Mouse (Mus musculus): ENCODE results near the gene Rbms3. TPM values are rescaled to one million over a fixed set of nuclear protein-coding genes. Genes with fewer than 3 reads are reported as not detected.
A peak's percentile ranks its signal among the peaks of the same experiment; 100 is the strongest.

Gene Rbms3
- polyA plus RNA-seq, 1 experiment from 2014 or later, result 15.2 TPM

GRCm38 (mm10) chr9:117192565-117193540 is 436.9 kb downstream of the Rbms3 start:
- DNase-seq (ENCODE audit: low spot score), result no peak

GRCm38 (mm10) chr9:117192093-117192492 is 437.6 kb downstream of the Rbms3 start:
- no peak for DNase-seq (ENCODE audit: low spot score)

GRCm38 (mm10) chr9:117188406-117188805 is 441.3 kb downstream of the Rbms3 start:
- DNase-seq (ENCODE audit: low spot score), result no peak

- DNase-seq (ENCODE audit: low spot score), result no peak
Measured at GRCm38 (mm10) chr9:117187116-117188034, 442.3 kb downstream of the Rbms3 start.

- no peak for DNase-seq (ENCODE audit: low spot score)
Measured at GRCm38 (mm10) chr9:117180658-117181057, 449.1 kb downstream of the Rbms3 start.

- no peak for DNase-seq (ENCODE audit: low spot score)
Measured at GRCm38 (mm10) chr9:117178366-117178765, 451.3 kb downstream of the Rbms3 start.

- DNase-seq (ENCODE audit: low spot score), result no peak
Measured at GRCm38 (mm10) chr9:117172526-117172925, 457.2 kb downstream of the Rbms3 start.

GRCm38 (mm10) chr9:117169196-117169595 is 460.5 kb downstream of the Rbms3 start:
- DNase-seq (ENCODE audit: low spot score), result no peak

- DNase-seq (ENCODE audit: low spot score), result no peak
Measured at GRCm38 (mm10) chr9:117163143-117163542, 466.6 kb downstream of the Rbms3 start.

GRCm38 (mm10) chr9:117161150-117161549 is 468.6 kb downstream of the Rbms3 start:
- DNase-seq (ENCODE audit: low spot score), result no peak

GRCm38 (mm10) chr9:117156330-117156905 is 473.3 kb downstream of the Rbms3 start:
- no peak for DNase-seq (ENCODE audit: low spot score)

- DNase-seq (ENCODE audit: low spot score), result no peak
Measured at GRCm38 (mm10) chr9:117154590-117154989, 475.1 kb downstream of the Rbms3 start.

GRCm38 (mm10) chr9:117153686-117154274 is 475.9 kb downstream of the Rbms3 start:
- peak; percentile 79 for DNase-seq (ENCODE audit: low spot score)

GRCm38 (mm10) chr9:117151951-117152350 is 477.8 kb downstream of the Rbms3 start:
- no peak for DNase-seq (ENCODE audit: low spot score)

GRCm38 (mm10) chr9:117144057-117144723 is 485.5 kb downstream of the Rbms3 start:
- DNase-seq (ENCODE audit: low spot score), result no peak

- DNase-seq (ENCODE audit: low spot score), result no peak
Measured at GRCm38 (mm10) chr9:117139971-117140370, 489.7 kb downstream of the Rbms3 start.

- no peak for DNase-seq (ENCODE audit: low spot score)
Measured at GRCm38 (mm10) chr9:117136410-117136809, 493.3 kb downstream of the Rbms3 start.

- peak; percentile 16 for DNase-seq (ENCODE audit: low spot score)
Measured at GRCm38 (mm10) chr9:117134043-117134442, 495.7 kb downstream of the Rbms3 start.

- DNase-seq (ENCODE audit: low spot score), result no peak
Measured at GRCm38 (mm10) chr9:117126816-117127215, 502.9 kb downstream of the Rbms3 start.

- DNase-seq (ENCODE audit: low spot score), result no peak
Measured at GRCm38 (mm10) chr9:117125844-117126243, 503.9 kb downstream of the Rbms3 start.
